Mouse (Mus musculus): ENCODE results near the gene Cdkl1.

Gene Cdkl1

GRCm38 (mm10) chr12:69783247-69784025 is 7.6 kb downstream of the Cdkl1 start:
- no peak for DNase-seq (ENCODE audit: low spot score in 2 of 2)

GRCm38 (mm10) chr12:69781935-69782650 is 9.0 kb downstream of the Cdkl1 start:
- DNase-seq (ENCODE audit: low spot score in 2 of 2) = no peak

DNA sequence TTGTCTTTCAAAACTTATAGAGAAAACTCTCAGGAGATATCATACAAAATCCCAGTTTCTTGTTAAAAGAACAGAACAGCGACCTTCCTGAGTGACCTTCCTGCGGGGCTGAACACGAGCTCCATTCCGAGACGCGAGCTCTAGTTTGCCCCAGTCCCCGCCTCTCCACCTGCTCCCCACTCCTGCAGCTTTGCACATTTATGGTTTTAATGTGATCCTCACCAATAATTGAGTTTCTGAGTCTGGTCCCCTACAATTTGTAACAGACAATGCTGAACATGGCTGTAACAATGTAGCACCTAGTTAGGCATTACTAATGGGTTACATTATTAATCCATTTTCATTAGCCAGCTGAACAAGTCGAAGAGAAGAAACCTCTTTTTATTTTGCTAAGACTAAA is 9.6 kb downstream of the Cdkl1 start:
- no peak for DNase-seq (ENCODE audit: low spot score in 2 of 2)

DNA sequence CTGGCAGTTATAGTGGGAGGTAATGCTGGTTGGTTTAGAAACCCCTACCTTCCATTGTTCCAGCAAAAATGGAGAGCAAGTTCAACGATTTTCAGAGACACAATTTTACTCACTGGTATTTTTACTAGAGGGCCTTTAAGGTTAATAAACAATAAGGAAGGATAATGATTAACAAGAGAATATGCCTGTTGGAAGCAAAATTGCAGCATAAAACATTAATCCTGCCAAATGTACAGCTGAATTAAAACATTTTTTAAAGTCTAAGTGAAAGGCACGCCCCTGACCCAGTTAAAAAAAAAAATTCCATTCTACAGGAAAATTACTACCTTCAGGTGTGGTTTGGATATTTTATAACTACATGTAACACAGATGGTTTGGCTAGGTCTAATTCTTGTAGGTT is 13.1 kb downstream of the Cdkl1 start:
- no peak for DNase-seq (ENCODE audit: low spot score in 2 of 2)

GRCm38 (mm10) chr12:69777341-69777730 is 13.7 kb downstream of the Cdkl1 start:
- DNase-seq (ENCODE audit: low spot score in 2 of 2) = no peak

- DNase-seq (ENCODE audit: low spot score in 2 of 2) = no peak
Observed at GRCm38 (mm10) chr12:69776607-69777340, 14.3 kb downstream of the Cdkl1 start.

DNA sequence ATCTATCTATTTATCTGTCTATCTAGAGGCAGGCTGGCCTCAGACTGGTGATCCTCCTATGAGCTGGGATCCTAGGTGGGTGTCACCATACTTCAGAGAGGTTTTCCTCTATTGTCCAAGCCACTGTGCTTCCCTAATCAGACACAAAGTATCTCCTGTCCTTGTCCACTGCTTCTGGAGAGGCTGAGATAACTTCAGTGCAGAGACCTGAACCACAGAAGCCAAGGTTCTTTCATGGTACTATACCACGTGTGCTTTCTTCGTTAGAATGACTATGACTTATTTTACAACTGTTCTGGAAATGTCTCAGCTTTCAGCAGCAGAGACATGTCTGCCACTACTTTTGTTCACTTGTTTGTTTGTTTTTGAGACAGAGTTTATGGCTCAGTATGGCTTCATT is 22.2 kb downstream of the Cdkl1 start:
- no peak for DNase-seq (ENCODE audit: low spot score in 2 of 2)

DNA sequence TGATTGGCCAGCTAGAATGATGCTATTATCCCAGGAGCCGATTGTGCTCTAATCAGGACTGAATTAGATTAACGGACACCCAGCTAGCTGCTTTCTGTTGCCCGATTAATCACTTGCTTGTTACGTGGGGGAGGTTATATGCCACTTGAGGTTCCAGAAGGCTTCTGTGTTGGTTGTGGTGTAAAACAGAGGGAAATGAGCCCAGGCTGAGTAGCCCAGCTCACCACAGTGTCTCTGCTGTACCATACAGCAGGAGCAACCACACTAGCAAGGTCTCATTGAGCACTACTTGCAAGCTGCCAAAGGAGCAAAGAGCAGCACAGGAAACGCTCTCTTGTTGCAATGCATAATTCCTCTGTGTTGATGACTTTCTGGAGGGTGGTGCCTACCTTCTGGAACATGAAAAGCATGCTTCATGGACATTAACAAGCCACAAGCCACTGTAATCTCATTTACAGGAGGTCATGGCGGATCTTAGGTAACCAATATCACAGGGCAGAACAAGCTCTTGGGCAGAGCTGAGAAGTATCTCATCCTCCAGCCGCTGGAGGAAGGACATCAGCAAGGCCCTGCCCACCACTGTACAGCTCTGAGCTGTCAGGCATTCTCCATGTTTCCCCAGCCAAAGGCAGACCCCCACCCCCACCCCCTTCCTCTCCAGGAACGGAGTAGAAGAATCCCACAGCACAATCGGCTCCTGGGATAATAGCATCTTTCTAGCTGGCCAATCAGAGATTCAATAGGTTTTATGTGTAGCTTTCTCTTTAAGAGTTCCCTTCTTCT is 23.4 kb downstream of the Cdkl1 start:
- DNase-seq (ENCODE audit: low spot score in 2 of 2) = no peak

GRCm38 (mm10) chr12:69766185-69766904 is 24.7 kb downstream of the Cdkl1 start:
- DNase-seq (ENCODE audit: low spot score in 2 of 2) = no peak

DNA sequence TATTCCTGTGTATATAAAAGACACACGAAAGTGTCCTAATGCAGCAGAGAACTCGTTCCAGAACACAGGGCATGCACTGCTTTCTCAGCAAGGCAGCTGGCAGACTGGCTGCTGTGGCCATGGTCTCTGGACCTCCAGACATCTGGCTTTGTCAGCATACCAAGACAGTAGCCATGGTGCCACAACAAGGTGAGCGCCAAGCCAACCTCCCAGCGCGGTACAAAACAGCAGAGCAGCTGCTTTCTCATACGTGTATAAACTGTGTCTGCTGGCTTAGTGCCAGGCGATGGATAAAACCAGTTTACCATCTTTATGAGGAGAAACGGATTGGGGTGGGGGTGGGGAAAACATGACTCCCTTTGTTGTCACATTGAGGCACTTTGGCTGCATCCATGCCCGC is 25.5 kb downstream of the Cdkl1 start:
- no peak for DNase-seq (ENCODE audit: low spot score in 2 of 2)

DNA sequence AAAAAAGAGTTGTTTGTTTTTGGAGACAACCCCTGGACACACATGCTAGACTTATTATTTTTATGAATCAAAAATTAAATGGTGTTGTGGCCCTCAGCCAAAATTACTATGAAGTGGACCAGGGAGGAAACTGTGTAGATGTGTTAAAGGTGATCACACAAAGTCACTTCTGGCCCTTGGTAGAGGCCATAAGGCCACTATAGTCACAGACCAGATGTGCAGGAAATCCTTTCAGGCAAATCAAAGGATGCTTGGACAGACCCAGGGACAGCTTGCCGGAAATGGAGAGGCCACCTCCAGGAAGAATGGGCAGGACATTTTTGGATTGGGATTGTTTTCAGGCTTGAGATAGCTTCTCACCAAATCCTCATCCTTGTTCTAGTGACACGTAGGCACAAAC is 29.5 kb downstream of the Cdkl1 start:
- no peak for DNase-seq (ENCODE audit: low spot score in 2 of 2)

GRCm38 (mm10) chr12:69760743-69761406 is 30.2 kb downstream of the Cdkl1 start:
- no peak for DNase-seq (ENCODE audit: low spot score in 2 of 2)

DNA sequence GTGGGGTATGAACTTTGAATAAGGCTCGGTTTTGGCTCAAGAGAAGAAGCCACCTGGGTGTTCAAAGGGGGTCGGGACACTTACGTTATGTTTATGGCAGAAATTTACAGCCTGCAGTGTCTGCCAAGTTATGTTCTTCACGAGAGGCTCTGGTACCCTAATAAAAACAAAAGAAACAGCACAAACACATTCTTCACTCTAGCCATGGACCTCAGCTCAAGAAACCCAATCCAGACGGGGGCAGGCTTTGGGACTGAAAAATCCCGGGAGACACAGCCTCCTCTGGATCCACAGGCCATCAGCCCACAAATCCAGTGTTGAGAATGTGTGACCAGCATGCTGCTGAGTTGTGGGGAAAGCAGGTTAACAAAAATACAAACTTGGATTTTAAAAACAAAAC is 31.1 kb downstream of the Cdkl1 start:
- no peak for DNase-seq (ENCODE audit: low spot score in 2 of 2)

DNA sequence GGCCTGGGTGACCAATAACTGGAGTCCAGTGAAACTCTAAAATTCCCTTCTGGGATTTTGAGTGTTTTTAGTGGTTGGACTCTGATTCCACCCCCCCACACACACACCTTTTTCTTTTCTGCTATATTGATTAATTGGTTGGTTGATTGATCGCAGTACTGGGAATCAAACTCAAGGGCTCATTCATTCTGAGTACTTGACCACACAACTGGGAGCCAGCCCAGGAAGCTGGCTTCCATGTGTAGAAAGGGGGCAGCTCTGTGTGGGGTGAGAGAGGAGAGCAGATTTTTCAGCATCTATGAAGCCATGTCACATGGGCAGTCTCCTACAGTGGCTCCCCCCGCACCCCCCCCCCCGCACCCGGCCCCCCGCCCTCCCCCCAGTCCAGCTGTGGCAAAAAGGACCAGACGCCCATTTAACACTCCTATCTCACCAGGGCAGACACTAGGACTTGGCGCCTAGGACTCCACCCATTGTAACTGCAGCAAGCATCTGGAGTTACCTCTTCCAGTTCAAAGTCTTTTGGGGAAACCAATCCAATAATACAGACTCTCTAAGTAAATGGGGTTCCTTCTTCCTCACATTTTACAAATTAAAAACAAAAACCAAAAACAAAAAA is 31.7 kb downstream of the Cdkl1 start:
- DNase-seq (ENCODE audit: low spot score in 2 of 2) = no peak

DNA sequence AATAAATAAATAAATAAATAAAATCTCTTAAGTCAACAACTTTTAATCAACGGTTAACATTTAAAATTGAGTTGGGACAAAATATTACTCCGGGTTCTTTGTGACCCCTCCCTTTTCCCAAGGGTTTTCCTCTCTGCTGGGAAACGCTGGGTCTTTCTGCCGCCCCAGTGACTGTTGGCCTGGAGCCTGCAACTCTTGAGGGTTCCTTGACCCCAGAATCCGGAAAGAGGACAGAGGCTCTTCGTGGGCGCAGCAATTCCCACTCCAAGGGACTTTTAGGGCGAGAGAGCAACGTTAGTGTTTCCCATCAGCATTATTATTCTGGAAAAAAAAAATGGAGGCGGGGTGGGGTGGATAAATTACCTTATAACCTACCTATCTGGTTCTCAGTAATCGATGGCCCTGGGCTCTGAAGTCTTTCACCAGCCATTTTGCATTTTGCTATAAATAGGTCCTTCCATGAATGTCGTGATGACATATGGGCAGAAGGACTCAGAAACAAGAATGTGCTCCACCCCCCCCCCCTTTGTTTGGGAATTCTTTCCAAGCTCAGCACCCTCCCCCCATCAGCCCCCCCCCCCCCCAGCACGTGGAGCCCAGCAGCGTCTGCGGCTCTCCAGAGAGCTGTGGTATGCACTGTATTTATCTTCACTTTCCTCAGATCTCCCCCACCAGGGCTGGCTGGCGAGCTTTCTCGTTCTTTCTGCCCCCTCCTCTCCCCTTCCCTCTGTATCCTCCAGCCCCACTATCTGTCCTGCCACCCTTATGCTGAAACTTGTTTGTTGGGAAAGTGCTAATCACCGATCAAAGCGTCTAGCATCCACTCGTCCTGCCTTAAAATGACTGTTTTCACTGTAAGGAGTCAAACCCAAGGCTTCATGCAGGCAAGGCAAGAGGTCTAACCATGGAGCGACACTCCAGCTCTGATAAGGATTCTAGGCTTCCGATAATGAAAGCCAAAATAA is 32.6 kb downstream of the Cdkl1 start:
- DNase-seq (ENCODE audit: low spot score in 2 of 2) = no peak

DNA sequence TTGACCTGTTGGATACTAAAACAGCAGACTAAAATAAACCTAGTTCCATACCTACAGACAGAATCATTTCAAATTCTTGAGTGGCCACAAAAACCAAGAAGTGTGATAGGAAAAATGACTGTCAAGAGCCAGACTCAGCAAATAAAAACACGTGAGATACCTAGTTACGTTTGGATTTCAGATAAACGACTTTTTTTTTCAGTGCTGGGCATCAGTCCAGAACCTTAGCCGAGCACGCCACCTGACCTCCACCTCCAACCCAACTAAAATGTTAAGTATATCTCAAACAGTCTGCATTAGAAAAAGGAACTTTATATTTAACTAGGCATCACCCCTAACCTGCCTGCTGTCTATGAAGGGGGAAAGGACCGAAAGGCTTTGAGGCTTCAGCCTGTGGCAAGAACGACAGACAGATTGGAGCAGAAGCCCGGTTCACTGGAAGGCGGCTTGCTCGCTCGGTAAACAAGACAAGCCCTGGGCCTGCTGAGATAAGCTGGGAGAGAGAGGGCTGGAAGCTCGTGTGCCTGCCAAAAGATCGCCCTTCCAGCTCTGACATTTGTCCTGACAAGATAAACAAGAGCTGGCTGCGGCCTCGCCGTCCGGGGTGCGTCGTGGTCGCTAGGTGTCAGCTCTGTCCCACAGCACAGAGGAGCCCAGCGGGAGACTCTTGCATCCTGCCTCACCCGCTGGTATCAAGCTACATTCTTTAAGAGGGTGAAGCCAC is 33.5 kb downstream of the Cdkl1 start:
- peak; percentile 38 to 44 for DNase-seq (ENCODE audit: low spot score in 2 of 2)

- DNase-seq (ENCODE audit: low spot score in 2 of 2) = no peak
Observed at GRCm38 (mm10) chr12:69756015-69756414, 35.1 kb downstream of the Cdkl1 start.

DNA sequence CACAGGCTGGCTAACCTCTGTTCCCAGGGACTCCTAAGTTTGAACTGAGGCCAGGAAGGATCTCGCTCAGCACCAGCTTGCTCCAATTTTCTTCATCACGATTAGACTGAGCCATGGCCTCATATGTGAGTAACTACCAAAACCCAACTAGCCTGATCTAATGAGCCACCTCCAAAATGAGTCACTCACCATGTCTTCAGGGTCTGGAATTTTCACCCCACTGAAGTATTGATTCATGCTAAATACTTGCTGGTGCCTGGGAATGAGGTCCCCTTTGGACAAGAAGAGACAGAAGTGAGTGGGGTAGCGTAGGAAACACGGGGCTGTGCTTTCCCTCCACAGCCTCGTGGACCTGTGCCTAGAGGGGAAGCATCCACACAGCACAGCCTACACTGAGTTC is 37.1 kb downstream of the Cdkl1 start:
- DNase-seq (ENCODE audit: low spot score in 2 of 2) = no peak

Measured in right cerebral cortex, adult 2 months (tissue).